Mouse (Mus musculus): ENCODE data around the gene Mroh8.

GRCm38 (mm10) chr2:157190651-157191050 lies 88.7 kb downstream of the Mroh8 start:
- TF ChIP-seq CTCF (IDR thresholded peaks at IDR 0.05 in 2 of 3, conservative IDR thresholded peaks at IDR 0.05 in 1 of 3; ENCODE audit: control insufficient read depth in 1 of 3, insufficient read depth in 1 of 3, low read depth in 2 of 3, low read length in 3 of 3, poor library complexity in 1 of 3, severe bottlenecking in 1 of 3) (no peak; a peak in 1 of 6 replicates), GABPA (IDR thresholded peaks at IDR 0.05; ENCODE audit: low read depth, low read length) (no peak), CHD2 (IDR thresholded peaks at IDR 0.05; ENCODE audit: low read length) (no peak), POLR2AphosphoS2 (IDR thresholded peaks at IDR 0.05; ENCODE audit: low read length) (no peak), KAT2A (conservative IDR thresholded peaks at IDR 0.05; ENCODE audit: low read depth, low read length) (no peak)
